Mouse (Mus musculus) liver, adult 2 months (tissue): ENCODE measurements around the gene Lmbrd1. TPM values are rescaled to one million over a fixed set of nuclear protein-coding genes. Genes with fewer than 3 reads are reported as not detected.

Experiments
- DNase-seq: peaks from one replicate; pipeline ENCODE4 v3.0.0-alpha.2; 2011; ENCODE audit warnings: low read depth, low spot score; ENCODE audit errors: extremely low read depth
- H3K27ac ChIP-seq: fragments of 200-500 bp; replicated peaks from 2 replicates; pipeline ENCODE4 v1.5.1; 2012; ENCODE audit warnings: low read depth, mild to moderate bottlenecking, control low read depth, inconsistent platforms, low read length; ENCODE audit not compliant: insufficient read depth
- H3K27me3 ChIP-seq: fragments of 200-500 bp; 2 replicates; pipeline ENCODE4 v1.6.1; 2012; ENCODE audit warnings: mild to moderate bottlenecking, moderate library complexity, low read length, inconsistent platforms; ENCODE audit not compliant: control insufficient read depth, insufficient read depth
- H3K36me3 ChIP-seq: fragments of 200-500 bp; 2 replicates; pipeline ENCODE4 v1.6.1; 2012; ENCODE audit warnings: low read length, inconsistent platforms; ENCODE audit not compliant: control insufficient read depth, insufficient read depth
- H3K4me1 ChIP-seq: fragments of 200-500 bp; 2 replicates; pipeline ENCODE4 v1.6.1; 2011; ENCODE audit warnings: low read length; ENCODE audit not compliant: control insufficient read depth, insufficient read depth
- H3K4me3 ChIP-seq: fragments of 200-500 bp; 2 replicates; pipeline ENCODE4 v1.5.1; 2011; ENCODE audit warnings: low read depth, mild to moderate bottlenecking, control low read depth, low read length, moderate library complexity; ENCODE audit not compliant: insufficient read depth
- H3K79me2 ChIP-seq: fragments of 200-500 bp; 2 replicates; pipeline ENCODE4 v1.6.1; 2012; ENCODE audit warnings: inconsistent platforms, mild to moderate bottlenecking, low read length, moderate library complexity; ENCODE audit not compliant: control insufficient read depth, insufficient read depth
- H3K9ac ChIP-seq: fragments of 200-500 bp; 2 replicates; pipeline ENCODE4 v1.6.1; 2012; ENCODE audit warnings: low read depth, mild to moderate bottlenecking, control low read depth, inconsistent platforms, low read length
- CTCF ChIP-seq: fragments of 200-500 bp; IDR thresholded peaks from 2 replicates; pipeline ENCODE4 v1.5.1; 2011; ENCODE audit warnings: low read depth, low read length, control low read depth
- POLR2A ChIP-seq: fragments of 200-500 bp; IDR thresholded peaks from 2 replicates; pipeline ENCODE4 v1.6.1; 2011; ENCODE audit warnings: low read length, control low read depth; ENCODE audit not compliant: insufficient read depth; ENCODE audit errors: extremely low read depth
- WGBS: fragments of 180-500 bp; shearing (Covaris S2); methylation state at CpG from one replicate; pipeline ENCODE4 v1.1.7; 2018; 5-methylcytosine and 5-hydroxymethylcytosine counted together
- polyA plus RNA-seq: library from polyadenylated mRNA; depleted of rRNA; stranded (reverse); fragments of >200 nt; gene quantifications from 2 replicates; pipeline ENCODE4 v1.2.3, GENCODE M21; 2012
- total RNA-seq: library from RNA; depleted of rRNA; stranded (reverse); fragments of >200 nt; gene quantifications from 2 replicates; pipeline ENCODE4 v1.2.3, GENCODE M21; 2014

The Lmbrd1 gene
- total and polyA plus RNA-seq, 2 experiments = 29.7 to 75.6 TPM

- Histone ChIP-seq H3K4me1 (peaks cover 23% of the 10 kb centered on the region), H3K79me2 (peaks cover 4% of the 10 kb centered on the region; the same call in 1 of the 2 replicates), H3K4me3 (no peak overlapping the region), H3K27ac (peak overlapping the region; percentile 83), H3K36me3 (peaks cover 7% of the 10 kb centered on the region; the same call in 1 of the 2 replicates), H3K27me3 (no peaks in the 10 kb centered on the region), H3K9ac (0 out of 2 replicates have a peak overlapping the region, but pooled peaks have one; percentile 42)
- peak; percentile 75 for DNase-seq
- WGBS = 9% methylated on average over 9 of the region's 9 CpGs
- no peak for TF ChIP-seq POLR2A
- no peak for TF ChIP-seq CTCF
Observed at GRCm38 (mm10) chr1:24699320-24699719, 20.9 kb downstream of the Lmbrd1 start.

GRCm38 (mm10) chr1:24700241-24700640 is 21.8 kb downstream of the Lmbrd1 start:
- Histone ChIP-seq H3K36me3 (peaks cover 2% of the 10 kb centered on the region; the same call in 1 of the 2 replicates), H3K4me3 (no peak overlapping the region), H3K4me1 (peaks cover 23% of the 10 kb centered on the region), H3K27me3 (no peaks in the 10 kb centered on the region), H3K79me2 (peaks cover 11% of the 10 kb centered on the region; the same call in 1 of the 2 replicates), H3K9ac (no peak overlapping the region), H3K27ac (peak overlapping the region; percentile 75)
- TF ChIP-seq POLR2A (no peak), CTCF (no peak)
- WGBS = 10% methylated on average over 5 of the region's 5 CpGs
- peak; percentile 95 for DNase-seq

GRCm38 (mm10) chr1:24703821-24704220 is 25.4 kb downstream of the Lmbrd1 start:
- Histone ChIP-seq H3K36me3 (peaks cover 14% of the 10 kb centered on the region), H3K4me1 (peaks cover 19% of the 10 kb centered on the region), H3K9ac (no peak overlapping the region), H3K79me2 (peaks cover 7% of the 10 kb centered on the region; the same call in 1 of the 2 replicates), H3K27ac (no peak overlapping the region), H3K4me3 (no peak overlapping the region), H3K27me3 (no peaks in the 10 kb centered on the region)
- 38% methylated on average over 6 of the region's 6 CpGs for WGBS
- TF ChIP-seq CTCF (no peak), POLR2A (no peak)
- DNase-seq = peak; percentile 50

- Histone ChIP-seq H3K4me1 (no peaks in the 10 kb centered on the region), H3K79me2 (peaks cover 3% of the 10 kb centered on the region; the same call in 1 of the 2 replicates), H3K9ac (no peak overlapping the region), H3K27ac (no peak overlapping the region), H3K36me3 (peaks cover 30% of the 10 kb centered on the region), H3K27me3 (no peaks in the 10 kb centered on the region), H3K4me3 (no peak overlapping the region)
- no peak for DNase-seq
- WGBS = 96% methylated on average over 4 of the region's 4 CpGs
- TF ChIP-seq POLR2A = no peak
- TF ChIP-seq CTCF = no peak
Observed at GRCm38 (mm10) chr1:24716301-24716700, 37.9 kb downstream of the Lmbrd1 start.

GRCm38 (mm10) chr1:24719621-24720020 is 41.2 kb downstream of the Lmbrd1 start:
- TF ChIP-seq POLR2A (no peak), CTCF (peak; percentile 11; the same call in 1 of the 2 replicates)
- Histone ChIP-seq H3K79me2 (peaks cover 3% of the 10 kb centered on the region; the same call in 1 of the 2 replicates), H3K27me3 (no peaks in the 10 kb centered on the region), H3K4me1 (no peaks in the 10 kb centered on the region), H3K4me3 (no peak overlapping the region), H3K36me3 (peaks cover 21% of the 10 kb centered on the region), H3K27ac (no peak overlapping the region), H3K9ac (no peak overlapping the region)
- DNase-seq = no peak
- WGBS = 66% methylated on average over 3 of the region's 3 CpGs

- TF ChIP-seq CTCF = no peak
- TF ChIP-seq POLR2A = no peak
- Histone ChIP-seq H3K27me3 (no peaks in the 10 kb centered on the region), H3K4me1 (no peaks in the 10 kb centered on the region), H3K9ac (no peak overlapping the region), H3K36me3 (peaks cover 16% of the 10 kb centered on the region), H3K79me2 (peaks cover 3% of the 10 kb centered on the region; the same call in 1 of the 2 replicates), H3K4me3 (no peak overlapping the region), H3K27ac (no peak overlapping the region)
- 92% methylated on average over 1 of the region's 1 CpGs for WGBS
- DNase-seq = no peak
Observed at GRCm38 (mm10) chr1:24720209-24720608, 41.8 kb downstream of the Lmbrd1 start.
